Mouse (Mus musculus) T-helper 17 cell (primary cell): Measurements from ENCODE around the gene Zfp169.

Experiments used
- in situ Hi-C, 2 experiments: fragments of 300-600 bp; cut with MboI, MseI; formaldehyde crosslinking; loops; 1 replicate in 1 of 2; 2 replicates in 1 of 2; pipeline ENCODE4 v1.15.1; 2025; ENCODE audit warnings: high pct_unique_total_duplicates in 2 of 2

Zfp169 gene

DNA sequence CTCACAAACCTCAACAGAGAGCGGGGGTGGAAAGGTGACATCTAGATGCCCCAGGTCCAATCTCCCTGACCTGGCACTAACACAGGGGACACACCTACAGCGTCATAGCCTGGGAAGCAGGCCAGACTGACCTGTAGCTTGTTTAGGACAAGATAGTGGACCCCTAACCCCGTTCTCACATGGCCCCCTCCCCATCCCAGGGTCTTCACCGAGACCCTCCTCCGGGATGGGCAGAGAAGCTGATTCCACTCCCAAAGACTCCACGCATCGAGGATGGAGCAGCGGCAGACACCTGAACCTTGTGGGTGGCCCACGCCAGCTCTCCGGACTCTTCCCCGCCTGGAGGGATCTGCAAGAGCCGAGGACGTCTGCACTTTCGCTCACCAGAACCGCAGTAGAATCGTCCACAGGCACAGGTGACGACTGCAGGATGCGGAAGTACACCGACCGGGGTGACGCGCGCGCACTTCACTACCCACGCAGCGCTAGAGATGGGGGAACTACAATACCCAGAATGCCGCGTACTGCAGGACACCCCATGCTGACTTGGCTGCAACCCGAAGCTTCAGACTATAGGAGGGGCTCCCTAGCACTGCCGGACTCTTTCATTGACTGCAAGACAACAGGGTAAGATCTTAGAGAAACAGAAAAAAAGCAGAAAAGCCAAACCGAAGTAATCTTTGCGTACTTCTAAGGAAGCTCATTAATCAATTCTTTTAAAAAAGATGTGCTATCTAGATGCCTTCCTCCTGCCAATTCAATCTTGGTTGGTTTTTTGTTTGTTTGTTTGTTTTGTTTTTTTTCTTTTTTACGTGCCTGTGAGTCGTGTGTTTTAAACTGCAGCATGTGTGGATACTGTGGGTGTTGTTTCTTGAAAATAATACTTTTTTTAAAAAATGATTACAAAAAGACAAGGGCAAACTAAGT is at the start of gene Zfp169, which contains the start of gene A830005F24Rik:
Zfp169 (minus strand) TSS at position 449 of the 927 bp plus-strand sequence.
A830005F24Rik (plus strand) TSS at position 568 of the 927 bp plus-strand sequence.
- in situ Hi-C loops, result loop anchor here (5.0 to 25.0 kb wide), 4 partner anchors 804 to 1776 kb away; partner anchors contain the start of genes Cenpp (in 1 of the 2), Kdm1b (in 1 of the 2), Nol8 (in 1 of the 2) and Nup153 (in 1 of the 2)

DNA sequence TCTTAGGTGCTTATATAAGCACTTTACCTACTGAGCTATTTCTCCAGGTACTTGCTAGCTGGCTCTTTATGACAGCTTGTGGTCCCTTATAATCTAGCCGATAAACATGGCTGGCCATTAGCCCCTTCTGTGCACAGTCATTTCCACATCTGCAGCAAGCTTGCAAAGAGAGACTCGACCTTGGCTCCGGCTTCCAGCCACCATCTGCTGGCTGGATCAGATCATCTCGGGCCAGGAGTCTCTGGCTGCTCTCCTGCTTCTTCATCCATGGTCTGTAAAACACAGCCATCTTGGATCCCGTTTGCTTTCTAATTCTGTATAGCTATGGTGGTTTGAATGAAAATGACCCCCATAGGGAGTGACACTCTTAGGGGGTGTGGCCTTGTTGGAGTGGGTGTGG is 49.1 kb upstream of the Zfp169 start:
- in situ Hi-C loops, result no loop called here

DNA sequence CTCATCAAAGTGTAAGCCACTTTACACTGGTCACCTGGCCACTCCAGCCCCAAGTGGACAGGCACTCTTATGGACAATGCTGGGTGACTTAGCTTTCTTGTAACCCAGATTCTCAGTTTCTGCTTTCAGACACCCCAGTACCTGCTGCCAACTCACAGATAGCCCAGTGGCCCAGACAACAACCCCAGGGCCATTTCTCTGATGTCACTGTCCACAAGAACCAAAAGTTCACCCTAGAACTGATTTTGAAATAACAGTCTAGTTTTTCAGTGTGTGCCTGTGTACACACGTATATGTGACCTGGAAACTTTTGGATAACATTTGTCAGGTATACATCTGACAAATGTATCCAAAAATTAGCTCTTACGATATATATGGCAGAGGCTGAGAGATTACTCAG is 48.2 kb upstream of the Zfp169 start:
- in situ Hi-C loops, result no loop called here

DNA sequence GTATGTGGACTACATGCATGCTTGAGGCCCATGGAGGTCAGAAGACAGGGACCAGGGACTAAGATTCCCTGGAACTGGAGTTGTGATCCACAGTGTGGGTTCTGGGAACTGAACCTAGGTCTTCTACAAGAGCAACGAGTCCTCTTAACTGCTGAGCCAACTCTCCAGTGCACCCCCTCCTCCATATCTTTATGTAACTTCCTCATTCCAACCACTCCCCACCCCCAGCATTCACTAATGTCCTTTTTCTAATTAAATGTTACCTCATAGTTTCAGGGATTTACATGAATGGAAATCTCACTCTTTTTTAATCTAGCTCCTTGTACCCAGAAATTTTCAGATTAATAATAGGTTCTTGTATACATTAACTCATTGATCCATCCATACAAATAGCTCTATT is 42.7 kb upstream of the Zfp169 start:
- in situ Hi-C loops, result no loop called here

DNA sequence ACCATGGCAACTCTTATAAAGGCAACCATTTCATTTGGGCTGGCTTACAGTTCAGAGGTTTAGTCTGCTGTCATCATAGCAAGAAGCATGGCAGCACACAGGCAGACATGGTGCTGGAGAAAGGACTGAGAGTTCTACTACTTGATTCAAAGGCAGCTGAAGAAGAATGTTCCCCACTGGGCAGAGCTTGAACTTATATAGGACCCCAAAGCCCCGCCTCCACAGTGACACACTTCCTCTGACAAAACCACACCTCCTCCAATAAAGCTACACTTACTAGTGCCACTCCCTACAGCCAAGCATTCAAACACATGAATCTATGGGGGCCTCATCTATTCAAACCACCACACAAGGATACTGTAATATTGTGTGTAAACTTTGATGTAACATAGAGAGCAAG is 41.3 kb upstream of the Zfp169 start:
- in situ Hi-C loops, result no loop called here

DNA sequence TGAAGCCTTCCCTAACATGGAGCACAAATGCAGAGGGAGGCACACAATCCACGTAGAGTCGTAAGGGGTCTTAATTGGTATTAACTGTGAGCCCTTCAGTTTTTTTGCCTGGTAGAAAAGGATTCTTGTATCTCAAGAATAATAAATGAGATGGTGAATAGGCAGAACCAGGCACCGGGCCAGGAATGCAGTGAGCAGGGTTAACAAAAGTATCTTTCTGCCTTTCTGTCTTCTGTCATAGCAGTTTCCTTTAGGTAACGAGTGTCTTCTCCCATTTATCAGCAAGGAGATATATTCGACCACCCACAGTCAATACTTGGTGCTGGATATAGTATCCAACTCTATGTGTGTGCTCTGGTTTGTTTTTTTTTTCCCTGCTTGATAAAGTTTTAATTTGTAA is 40.3 kb upstream of the Zfp169 start:
- in situ Hi-C loops, result no loop called here

DNA sequence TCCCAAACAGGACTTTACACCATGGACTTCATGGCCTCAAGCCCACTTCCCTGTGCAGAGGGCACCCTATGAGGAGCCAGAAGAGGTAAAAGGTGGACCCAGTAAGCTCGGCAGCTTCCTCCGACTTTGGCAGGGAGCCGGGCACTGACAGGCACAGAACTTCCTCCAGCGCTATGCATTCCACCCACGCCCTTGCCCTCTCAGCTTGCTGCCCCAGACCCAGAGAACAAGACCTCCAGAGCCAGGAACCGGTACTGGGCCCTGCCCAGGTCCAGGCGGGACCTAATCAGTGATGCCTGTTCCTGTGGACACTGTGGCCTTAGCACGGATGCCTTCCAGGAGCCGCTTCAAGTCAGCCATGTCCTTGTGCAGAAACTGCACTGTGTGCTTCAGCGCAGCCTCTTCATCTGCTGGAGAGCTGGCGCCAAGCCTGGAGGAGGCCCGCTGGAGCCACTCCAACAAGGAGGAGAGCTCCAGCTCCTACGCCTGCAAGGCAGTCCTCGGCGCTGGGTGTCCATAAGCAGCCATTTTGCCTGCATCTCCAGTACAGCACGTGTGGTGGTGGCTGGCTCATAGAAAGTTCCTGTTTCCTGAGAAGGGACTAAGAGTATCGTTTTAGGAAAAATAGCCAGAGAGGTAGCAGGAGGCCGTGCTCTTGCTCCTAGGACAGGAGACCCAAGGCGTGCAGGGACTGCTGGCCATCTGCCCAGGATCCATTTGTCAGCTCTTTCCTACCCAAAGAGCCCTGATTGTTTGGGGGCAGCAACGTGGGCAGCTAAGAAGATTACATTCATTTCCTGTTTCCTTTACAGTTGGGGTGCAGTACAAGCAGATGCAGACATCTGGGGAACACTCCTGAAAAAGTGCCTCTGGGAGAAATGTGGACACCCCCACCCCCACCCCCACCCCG is 39.2 kb upstream of the Zfp169 start:
- in situ Hi-C loops, result no loop called here

DNA sequence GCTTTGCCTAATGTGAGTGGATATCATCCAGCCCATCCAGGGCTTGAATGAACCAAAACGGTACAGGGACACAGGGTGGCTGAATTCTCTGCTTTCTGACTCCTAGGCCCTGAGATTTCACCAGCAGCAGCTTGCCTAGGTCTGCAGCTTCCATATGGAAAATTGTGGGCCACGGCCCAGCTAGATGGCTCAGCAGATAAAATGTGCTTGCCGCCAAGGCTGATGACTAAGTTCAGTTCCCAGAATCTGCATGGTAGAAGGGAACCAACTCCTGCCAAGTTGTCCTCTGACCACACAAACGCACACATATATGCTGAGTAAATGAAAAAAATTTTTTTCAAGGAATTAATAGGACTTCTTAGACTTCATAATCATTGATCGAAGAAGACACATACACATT is 35.0 kb upstream of the Zfp169 start:
- in situ Hi-C loops, result no loop called here

DNA sequence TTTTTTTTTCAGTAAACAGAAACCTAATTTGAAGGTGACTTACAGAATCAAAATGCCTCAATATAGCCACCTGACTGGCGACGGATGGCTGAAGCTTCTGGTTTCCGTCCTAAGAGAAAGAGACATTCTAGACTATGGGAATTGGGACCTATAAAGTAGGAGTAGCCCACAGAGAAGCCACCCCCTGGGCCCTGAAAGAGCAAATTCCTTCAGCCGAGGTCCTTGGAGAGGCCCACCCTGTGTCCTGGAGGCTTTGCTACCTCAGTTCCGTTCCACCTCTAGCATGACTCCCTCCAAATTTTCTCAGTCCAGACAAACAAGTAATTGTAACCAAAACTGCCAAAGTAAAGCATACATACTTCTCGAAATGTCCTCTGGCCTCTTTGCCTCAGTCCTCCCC is 34.4 kb upstream of the Zfp169 start:
- in situ Hi-C loops, result no loop called here

DNA sequence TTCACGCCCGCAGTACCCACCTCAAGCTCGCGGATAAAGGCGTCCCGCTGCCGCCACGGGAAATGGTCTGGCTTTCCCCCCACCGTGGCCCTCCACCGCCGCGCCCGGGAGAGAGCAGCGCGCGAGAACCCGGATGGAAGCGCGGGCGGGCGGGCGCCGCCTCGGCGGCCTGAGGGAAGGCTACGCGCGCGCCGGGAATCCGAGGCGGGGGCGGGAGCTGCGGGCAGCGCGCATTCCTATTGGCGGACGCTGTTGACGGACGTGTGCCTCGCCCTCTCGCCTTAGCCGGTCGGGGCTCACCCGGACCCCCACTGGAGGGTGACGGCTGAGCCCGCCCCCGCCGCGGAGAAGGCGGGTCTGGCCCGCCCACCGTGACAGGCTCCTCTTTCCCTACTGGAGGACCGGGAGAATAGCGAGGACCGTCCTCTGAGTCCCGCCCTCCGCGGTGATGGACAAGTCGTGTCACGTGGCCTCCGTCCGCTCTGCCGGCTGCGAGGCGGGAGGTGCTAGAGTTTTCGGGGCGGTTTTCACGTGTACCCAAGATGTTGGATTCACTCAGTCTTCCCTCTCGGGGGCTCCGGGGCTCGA is 33.2 kb upstream of the Zfp169 start:
- in situ Hi-C loops, result no loop called here

DNA sequence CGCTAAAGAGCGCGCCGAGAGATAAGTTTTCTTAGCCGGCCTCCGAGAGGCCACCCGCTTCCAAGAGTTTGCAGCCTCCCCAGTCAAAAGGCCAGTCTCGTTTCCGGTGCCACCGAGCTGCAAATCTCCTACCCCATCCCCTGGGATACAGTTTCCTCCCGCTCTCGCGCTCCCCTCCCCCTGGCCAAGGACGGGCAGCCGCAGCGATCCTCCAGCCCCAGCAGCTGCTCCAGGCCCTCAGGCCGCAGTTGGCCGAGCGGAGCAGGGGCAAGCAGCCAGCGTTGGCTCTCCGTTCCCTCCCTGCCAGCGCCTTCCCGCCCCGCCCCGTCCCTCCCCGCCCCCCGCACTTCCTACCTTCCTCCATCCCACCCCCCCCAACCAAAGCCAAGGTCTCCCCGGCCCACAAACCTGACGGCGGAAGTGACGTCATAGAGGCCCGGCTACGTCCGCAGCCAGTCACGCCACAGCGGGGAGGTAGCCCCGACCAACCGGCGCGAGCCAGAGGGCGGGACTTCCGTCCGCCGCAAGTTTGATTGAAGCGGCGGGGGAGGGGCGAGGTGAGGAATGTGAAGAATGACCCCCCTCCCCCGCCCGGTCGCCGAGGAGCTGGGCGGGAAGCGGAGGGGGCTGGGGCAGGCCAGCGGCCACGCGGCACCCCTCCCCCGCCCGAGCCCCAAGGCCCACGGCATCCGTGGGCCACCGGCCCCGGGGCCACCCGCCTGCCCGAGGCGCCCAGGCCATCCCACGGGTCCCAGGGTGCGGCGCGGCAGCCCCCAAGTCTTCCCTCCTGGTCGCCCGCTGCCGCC is 32.4 kb upstream of the Zfp169 start:
- in situ Hi-C loops, result no loop called here

DNA sequence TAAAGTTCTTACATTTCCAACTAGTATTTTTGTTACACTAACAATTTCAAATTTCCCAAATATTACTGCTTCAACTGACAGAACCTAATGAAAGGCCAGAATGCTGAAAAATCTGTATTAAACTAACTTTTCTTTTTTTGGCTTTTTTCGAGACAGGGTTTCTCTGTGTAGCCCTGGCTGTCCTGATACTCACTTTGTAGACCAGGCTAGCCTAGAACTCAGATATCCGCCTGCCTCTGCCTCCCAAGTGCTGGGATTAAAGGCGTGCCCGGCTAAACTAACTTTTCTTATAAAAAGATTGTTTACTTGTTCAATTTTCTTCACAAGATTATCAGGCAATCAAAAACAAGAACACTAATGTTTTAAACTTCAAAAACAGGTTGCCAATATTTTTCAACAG is 31.6 kb upstream of the Zfp169 start:
- in situ Hi-C loops, result no loop called here

DNA sequence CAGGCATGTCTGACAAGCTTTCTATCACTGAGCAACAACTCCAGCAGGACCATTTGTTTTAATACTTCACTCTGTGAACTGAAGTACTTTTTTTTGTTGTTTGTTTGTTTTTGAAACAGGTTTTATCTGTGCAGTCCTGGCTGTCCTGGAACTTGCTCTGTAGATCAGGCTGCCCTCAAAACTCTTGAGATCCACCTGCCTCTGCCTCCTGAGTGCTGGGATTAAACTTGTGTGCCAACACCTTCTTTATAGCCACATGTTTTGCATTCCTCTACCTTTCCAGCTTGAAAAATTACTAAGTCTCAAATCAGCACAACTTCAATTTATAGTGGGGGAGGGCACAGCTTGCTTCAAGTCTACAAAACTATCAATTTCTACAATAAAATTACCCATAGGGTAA is 31.1 kb upstream of the Zfp169 start:
- in situ Hi-C loops, result no loop called here

DNA sequence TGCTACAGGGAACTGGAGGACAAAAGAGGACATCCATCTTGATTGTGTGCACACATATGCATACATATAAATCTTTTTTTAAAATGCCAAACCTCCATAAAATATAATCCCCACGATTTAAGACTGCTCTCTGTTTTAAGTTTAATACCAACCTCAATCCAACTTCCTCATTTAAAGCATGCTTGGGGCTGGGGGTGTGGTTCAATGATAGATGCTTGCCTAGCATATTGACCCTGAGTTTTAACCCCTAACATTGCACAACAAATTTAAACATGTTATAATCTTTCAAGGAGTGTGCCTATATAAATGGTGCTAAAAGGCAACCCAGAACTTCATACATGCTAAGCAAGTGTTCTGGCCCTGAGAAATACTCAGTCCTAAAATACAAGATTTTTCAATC is 27.2 kb upstream of the Zfp169 start:
- in situ Hi-C loops, result no loop called here

DNA sequence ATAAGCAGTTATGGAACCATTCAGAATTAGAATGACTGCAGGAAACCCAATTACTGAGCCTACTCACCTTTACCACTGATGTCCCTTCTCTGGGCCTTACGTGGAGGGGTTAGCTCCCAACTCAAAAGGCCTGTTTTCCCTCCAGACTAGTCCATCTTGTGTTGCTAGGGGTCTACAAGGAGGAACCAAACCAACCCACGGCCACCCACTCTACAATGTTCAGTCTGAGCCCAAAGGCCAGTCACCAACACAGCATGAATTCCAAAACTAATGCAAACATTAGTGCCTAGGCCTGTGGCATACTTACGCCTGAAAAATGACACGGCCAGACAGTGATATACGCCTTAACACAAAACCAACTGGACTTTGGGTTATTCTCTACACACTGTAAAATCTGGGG is 20.2 kb upstream of the Zfp169 start:
- in situ Hi-C loops, result no loop called here

DNA sequence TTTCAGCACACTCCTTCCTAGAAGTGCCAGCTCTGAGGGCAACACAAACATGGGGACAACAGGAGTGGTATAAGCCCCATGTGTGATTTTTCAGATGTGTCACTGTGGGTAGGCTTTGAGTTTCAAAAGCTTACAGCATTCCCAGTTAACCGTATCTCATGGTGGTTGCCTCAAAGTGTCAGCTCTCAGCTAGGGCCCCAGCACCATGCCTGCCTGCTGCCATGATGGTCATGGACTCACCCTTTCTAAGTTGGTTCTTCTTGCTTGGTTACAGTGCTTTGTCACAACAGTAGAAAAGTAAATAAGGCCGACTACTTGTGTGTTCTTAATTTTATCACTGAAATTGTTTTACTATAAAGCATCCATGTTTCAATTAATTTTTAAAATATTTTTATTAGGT is 18.2 kb upstream of the Zfp169 start:
- in situ Hi-C loops, result no loop called here

DNA sequence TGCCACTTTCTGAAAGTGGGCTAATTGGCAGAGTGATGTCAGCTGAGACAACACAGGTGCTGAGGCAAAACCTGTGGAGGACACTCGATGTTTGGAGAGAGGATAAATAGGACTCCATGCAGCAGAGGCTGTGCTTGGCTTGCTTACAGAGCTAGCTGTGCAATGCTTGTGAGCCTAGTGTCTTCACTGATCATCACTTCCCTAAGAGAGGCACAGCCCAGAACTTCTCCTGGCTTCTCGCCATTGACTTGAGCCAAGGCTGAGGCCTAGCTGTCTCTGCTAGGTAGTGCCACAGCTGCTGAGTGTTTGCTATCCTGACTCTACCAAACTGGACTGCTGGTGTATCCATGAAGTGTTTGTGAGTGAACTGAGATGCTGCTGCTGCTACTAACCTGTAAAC is 17.4 kb upstream of the Zfp169 start:
- in situ Hi-C loops, result no loop called here

DNA sequence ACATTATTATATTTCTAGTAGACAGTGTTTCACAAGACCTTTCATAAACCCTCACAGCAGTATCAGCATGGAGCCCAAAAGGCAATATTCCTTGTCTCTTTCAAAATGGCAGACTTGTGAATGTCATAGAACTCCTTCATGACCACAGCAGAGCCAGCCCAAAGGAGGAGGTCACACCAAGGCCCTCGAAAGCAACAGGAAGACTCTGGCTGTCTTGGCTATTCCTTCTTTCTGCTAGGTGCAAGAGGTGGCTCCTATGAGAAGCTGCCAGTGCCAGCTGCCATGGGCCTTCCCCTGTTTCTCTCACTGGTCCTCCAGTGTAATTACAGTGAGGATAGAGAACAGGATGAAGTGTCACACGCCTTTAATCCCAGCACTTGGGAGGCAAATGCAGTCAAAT is 15.8 kb upstream of the Zfp169 start:
- in situ Hi-C loops, result loop anchor here (5.0 kb wide), 2 partner anchors 43 to 113 kb away; no protein-coding TSS in a partner anchor

DNA sequence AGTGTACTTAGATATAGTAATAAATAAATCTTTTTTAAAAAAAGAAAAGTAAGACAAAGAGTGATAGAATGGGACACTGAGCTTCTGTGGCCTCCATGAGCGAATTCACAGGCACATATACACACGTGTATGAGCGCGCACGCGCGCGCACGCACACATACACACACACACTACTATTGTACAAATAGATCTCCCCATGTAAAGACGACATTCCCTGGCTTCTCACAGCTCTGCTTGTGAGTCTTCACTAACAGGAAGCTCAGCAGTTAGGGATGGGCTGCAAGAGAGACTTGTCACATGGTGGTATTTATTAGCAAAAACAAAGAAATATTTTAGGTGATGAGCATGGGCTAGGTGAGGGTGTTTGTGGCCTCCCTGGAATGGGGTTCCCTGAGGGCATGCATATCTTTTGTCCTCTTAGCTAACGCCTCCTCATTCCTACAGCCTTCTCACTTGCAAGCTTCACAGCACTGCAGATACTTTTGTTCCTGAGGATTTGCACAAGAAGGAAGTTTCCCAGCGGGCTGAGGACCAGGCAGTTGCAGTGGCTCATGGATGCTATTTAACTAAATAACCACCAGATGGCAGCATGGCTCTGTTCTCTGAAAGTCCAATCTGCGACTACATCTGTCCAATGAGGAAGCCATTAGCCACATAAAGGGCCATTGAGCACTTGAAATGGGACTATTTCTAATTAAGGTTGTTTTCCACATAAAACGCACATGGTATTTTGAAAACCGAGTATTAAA is 15.0 kb upstream of the Zfp169 start:
- in situ Hi-C loops, result loop anchor here (5.0 kb wide), 2 partner anchors 44 to 114 kb away; no protein-coding TSS in a partner anchor

DNA sequence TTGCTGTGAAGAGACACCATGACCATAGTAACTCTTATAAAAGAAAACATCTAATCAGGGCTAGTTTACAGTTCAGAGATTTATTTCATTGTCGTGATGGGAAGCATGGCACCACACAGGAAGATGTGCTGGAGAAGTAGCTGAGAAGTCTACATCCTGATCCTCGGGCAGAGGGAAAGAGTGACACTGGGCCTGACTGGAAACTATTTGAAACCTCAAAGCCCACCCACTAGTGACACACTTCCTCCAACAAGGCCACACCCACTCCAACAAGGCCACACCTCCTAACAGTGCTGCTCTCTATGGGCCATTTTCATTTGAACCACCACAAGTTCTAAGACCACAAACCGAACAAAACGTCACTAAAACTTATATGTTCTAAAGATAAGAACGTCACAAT is 12.5 kb upstream of the Zfp169 start:
- in situ Hi-C loops, result loop anchor here (5.0 kb wide), 2 partner anchors 47 to 117 kb away; no protein-coding TSS in a partner anchor
